Mouse (Mus musculus) activated CD4-positive, CD25-positive, alpha-beta regulatory T cell, adult 4 months (primary cell): ENCODE data around the gene Rab6b. TPM values are rescaled to one million over a fixed set of nuclear protein-coding genes. Genes with fewer than 3 reads are reported as not detected.
"Not testable (repeated sequence)": the region's sequence is repeated elsewhere in the genome, so short reads cannot be mapped to it uniquely, and the experiment has no call there.

Source experiments
- ATAC-seq: one replicate; pipeline ENCODE4 v1.8.0; 2017
- polyA plus RNA-seq, 2 experiments: library from polyadenylated mRNA; unstranded; fragments of 100-300 nt; shearing (Covaris generic); gene quantifications; one replicate each; pipeline ENCODE4 v1.2.1; 2017

The Rab6b gene
- polyA plus RNA-seq: 1 to 10 TPM in 1 of 2 experiments, under 1 TPM in 1; 0.09 to 4.9 TPM

DNA sequence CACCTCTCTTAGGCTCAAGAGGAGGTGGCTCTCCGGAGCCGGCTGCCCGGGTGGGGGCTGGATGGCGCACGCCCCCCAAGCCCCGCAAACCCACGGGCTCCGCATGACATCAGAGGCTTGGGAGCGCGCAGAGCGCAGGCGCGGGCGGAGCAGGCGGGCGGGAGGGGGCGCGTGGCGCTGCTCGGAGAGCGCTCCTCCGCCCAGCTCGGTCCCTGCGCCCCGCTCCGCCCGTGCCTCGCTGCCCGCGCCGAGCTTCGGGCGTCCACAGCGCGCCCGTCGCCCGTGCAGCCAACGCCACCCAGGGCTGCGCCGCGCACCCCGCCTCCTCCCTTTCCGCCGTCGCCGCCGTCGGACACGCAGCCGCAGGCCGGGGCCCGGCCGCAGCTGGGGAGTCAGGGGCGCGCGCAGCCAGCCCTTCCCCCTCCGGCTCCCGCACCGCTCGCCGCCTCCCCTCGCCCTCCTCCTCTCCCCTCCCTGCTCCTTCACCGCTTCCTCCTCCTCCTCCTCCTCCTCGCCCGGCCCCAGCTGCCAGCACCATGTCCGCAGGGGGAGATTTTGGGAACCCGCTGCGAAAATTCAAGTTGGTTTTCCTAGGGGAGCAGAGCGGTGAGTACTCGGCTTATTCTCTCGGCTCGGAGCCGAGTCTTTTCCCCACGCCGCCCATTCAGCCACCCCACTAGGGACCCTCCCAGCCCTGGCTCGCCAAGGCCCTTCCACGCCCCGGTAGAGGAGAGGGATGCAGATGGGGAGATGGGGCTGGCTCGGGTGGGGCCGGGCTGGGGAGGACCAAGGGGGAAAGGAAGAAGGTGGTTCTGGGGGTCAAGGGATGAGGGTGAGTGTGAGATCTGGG is at the start of gene Rab6b:
Rab6b (plus strand) TSS at position 167 of the 850 bp plus-strand sequence.
- ATAC-seq: no peak

DNA sequence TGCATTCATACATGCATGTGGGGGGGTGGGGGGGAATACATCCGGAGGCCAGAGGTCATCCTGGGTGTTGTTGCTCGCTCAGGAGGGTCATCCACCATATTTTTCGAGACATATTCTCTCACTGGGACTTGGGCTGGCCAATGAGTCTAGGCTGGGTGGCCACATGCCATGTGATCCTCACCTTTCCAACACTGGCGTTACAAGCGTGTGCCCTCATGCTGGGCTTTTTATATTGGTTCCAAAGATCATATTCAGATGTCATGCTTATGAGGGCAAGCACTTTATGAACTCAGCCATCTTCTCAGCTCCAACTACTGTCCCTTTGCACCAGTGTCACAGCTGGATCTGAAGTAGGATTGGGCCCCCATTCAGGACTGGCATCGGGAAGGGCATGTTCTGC is 48.0 kb upstream of the Rab6b start:
- no peak for ATAC-seq

DNA sequence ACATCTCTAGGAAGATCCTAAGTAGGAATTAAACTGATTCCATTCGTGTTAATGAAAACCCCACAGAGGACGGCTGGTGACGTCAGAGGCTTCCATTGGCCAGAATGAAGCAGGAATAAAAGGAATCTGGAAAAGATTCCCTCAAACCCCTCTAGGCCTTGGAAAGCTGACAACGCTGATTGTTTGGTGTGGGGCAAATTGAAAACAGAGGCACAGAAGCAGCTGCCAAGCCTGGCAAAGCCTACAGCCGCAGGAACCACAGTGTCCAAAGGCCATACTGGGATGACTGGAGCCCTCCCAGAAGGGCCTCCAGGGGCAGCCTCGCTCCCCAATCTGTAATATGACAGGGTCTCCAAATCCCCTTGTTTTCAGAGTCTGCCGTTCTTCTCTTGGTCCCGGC is 44.7 kb upstream of the Rab6b start:
- no peak for ATAC-seq

DNA sequence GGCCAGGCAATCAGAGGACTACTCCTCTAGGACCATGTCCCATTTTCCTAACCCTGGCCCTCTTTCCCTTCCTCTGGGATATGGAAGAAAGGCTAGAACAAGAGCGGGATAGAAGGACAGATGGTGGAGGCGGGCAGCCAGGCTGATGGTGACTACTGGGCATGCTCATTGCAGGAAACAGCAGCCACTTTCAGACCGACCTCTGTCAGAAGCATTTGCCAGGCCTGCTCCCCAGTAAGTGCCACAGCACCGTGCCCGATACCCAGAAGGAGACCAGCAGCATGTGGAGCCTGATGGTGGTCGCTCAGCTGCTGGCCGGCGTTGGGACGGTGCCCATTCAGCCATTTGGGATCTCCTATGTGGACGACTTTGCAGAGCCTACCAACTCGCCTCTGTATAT is 43.9 kb upstream of the Rab6b start:
- ATAC-seq: no peak

DNA sequence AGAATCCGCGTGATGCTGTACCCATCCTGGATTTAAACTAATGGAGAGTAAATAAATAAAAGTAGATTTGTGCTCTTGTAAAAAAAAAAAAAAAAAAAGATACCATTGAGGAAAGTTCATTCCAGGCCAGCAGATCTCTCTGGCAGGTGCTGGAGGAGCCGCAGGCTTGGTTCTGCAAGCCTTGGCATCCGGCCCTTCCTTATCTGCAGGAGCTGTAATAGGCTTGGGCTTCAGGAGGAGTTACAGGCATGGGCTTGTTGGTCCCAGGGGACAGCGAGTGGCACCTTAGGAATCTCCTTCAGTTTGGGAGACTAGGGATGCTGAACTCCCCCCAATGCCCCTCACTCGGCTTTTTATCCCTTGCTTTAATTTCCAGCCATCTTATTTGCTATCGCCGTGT is 42.8 kb upstream of the Rab6b start:
- ATAC-seq: no peak

DNA sequence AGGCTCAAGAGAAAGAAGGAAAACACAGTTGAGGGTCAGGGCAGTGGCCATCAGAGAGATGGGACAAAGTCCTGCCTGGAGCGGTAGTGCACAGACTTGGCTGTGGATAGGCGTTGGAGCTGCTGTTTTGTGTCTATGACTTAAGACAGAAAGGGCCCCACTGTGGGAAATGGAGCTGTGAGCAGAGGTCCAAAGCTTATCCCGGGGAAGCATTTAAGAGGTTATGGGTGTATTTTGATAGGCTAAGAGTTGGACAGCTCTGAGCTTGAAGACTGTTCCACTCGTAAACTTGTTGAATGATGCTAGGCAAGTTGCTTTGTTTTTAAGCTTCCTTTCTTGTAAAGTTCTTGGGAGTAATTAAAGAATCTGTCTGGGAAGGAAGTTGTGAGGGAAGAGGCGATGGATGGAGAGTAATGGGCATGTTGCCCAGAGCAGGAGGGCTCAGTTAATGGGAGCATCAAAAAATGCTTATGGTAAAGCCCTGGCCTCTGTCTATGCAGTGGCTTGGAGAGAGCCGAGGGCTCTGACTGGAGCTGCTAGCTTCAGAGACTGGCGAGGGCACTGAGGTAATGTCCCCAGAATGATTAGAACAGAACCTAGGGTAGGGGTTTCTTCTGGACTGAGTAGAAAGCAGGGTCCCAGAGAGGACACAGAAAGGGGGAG is 39.9 kb upstream of the Rab6b start:
- no peak for ATAC-seq

DNA sequence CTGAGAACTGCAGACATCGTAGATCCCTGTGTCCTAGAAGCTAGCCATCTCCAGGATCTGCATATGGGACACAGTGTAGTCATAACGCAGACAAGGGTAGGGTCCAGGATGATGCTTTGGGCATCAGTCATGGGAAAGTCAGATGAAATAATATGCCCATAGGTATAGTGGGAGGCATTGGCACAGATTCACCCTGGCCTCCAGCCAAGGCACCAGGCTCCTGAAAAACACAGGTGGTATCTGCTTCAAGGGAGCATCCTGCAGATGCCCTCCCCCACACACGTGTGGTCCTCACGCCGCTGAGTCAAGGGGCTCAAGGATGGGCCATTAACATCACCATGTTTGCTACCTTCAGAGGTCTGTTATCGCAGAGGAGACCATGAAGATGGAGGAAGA is 39.4 kb upstream of the Rab6b start:
- ATAC-seq: no peak

DNA sequence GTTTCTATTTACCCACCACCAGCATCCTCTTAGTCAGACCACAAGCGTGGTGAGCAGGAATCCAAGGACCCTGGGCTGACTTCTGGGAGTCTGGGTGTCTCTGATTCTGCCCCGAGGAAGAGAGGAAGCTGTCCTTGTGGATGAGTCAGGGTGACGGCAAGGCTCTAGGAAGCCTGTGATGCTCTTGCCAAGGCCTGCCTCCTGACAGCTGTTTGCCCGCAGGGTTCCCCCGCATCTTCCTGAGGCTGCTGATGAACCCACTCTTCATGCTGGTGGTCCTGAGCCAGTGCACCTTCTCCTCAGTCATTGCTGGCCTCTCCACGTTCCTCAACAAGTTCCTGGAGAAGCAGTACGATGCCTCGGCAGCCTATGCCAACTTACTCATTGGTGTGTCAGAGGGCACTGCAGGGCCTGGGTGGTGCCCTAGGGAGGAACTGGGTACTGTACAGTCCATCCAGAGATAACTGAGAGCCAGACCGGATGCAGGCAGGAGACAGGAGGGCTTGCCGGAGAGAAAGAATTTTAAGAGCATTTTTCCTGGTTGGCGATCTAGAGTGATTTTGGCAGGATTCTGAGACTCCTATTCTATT is 38.6 kb upstream of the Rab6b start:
- ATAC-seq: no peak

DNA sequence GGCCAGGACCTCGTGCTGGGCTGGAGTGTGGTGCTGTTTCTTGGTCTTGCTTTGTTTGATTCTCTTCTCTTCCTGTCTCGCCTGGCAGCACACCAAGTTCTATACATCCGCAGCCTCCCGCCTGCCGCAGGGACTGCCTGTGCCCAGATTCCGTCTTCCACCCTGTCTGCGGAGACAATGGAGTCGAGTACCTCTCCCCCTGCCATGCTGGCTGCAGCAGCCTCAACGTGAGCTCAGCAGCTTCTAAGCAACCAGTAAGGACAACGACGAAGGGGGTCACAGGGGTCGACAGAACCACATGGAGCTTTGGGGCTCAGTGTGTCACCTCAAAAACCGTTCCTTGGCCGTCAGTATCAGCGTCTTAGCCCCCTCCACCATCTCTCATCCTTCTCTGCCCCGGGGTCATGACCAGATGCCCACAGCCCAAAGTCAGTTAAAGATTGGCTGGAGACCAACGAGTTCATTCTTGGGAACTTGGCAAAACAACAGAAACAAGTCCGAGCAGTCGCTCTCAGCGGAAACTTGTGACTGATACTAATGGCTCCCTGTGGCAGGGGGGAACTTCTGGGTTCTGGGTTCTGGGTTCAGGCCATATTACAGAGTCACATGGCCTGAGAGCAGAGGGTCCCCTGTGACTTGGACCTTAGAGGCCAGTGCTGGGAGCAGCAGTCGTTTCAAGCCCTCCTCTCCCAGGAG is 34.6 kb upstream of the Rab6b start:
- no peak for ATAC-seq

DNA sequence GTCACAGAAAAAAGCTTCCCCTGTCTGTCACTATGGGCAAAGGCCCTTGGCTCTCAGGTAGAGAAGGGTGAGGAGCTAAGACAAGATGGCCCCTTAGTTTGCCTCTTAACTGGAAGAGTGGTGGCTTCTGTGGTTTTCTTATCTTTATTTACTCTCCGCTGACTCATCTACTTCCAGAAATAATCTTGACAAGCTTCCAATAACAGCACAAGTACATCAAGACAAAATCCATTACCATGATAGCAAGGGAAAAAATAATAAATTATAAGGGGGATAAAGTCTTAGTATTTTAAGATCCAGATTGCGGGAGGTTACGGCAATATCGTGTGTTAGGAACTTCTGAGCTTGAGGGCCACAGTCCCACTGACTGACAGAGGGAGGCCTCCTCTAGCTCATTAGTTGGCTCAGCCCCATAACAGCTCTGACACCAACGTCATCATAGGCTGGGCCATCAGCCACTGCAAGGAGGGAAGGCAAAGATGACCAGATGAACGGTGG is 33.3 kb upstream of the Rab6b start:
- ATAC-seq: no peak

DNA sequence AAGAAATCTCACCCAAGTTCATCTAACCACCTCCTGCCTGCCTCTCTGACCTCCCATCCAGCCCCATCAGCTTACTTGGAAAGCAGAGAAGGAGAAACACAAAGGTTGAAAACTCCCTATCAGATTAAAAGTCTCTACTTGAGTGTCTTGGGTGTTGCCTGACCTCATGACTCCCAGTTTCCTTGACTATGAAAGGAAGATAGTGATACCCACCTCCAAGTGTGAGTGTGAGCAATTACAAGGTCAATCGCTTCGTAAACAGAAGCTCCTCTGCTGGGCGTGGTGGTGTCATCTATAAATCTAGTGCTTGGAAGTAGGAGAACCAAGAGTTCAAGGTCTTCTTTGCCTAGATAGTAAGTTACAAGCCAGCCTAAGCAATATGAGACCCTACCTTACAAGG is 31.4 kb upstream of the Rab6b start:
- no peak for ATAC-seq

DNA sequence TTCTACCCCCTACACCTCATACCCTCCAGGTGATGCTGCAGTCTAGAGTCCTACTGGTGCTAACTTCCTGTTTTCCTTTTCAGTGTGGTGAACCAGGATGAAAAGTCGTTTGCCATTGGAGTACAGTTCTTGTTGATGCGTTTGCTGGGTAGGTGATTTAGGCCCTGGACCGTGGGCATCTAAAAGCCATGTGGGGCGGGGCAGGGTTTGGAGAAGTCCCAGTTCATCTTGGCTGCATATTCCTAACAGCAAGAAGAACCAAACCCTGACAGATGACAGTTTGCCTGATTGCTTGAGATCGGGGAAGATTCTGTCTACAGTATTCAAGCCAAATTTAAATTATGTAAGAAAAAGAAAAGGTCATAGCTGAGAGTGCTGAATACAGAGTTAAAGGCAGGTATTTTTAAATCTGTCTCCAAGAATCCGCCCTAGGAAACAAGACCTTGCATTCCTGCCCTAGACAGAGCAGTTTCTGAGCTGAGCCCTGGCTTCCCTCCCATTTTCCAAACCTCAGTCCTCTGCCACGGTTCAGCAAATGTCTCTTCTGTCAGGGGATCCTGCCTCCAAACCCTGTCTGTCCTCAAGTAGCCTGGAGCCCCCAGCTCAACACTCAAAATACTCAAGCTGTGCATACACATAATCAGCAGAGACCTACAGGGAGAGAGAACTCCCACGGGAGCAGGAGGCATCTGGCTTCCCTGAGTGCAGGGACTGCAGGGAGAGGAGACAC is 29.2 kb upstream of the Rab6b start:
- ATAC-seq: no peak

DNA sequence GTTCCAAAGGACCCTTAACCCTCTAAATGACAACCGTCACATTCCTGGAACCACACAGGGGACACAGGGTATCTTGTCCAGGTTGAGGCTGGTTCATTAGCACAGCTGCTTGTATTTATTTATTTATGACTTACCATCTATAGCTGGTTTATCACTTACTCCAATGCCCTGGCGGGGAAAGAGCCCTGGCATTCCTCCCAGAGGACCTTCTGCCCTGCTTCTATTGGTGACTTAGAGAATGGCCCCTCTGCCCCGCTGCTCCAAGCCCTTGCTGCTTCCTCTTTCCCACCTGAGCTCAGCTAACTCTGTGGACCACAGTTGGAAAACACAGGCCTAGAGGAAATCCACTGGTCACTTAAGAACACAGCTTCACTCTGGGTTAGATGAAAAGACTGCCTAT is 28.2 kb upstream of the Rab6b start:
- no peak for ATAC-seq

DNA sequence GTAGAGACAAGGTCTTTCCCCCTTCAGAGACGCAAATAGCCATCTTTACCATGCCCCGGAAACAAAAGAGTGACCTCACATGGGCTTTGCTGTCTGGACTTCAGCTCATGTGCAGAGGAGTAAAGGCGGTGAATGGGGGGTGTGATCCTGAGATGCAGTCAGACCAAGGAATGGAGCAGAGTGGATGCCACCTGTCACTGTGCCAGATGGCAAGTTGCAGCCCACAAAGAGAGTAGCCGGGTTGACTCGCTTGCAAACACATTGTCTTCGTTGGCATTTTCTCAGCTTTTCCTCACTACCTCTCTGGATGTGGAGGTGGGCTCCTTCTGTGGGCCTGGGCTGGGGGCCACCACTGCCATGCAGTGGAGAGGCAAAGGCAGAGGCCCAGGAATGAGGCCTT is 24.9 kb upstream of the Rab6b start:
- no peak for ATAC-seq

DNA sequence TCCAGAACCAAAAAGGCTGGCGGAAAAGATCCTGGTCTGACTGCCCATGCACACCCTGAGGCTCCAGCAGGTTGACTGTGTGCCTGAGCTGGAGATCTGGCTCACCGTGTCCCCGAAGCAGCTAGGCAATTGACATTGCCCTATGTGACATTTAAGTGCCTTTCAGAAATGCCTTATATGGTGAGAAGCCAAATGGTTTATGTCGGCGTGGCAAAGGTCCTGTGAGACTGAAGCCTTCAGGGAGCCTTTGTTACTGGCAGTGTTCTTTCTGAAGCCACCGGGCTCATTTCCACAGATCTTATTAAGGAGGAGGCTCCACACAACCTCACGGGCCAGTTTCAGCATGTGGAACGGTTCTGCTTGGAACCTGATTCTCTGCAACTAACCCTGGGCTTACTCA is 24.3 kb upstream of the Rab6b start:
- ATAC-seq: no peak

DNA sequence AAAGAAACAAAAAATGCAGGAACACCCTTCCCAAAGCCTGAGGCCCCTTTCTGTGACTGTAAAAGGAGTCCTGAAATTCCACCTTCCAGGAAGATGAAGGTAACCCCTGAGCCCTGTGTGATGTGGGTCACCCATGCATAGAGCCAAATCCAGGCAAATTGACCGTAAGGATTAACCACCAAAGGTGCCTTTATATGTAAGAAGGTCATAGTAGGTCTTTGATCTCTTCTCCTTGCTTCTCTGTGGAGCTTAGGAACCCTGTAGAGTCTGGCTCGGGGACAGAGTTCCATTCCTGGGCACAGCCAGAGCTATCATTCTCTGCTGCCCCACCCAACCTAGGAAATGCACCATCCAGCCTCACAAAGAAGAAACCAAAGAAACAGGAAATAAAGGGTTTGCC is 22.9 kb upstream of the Rab6b start:
- no peak for ATAC-seq

DNA sequence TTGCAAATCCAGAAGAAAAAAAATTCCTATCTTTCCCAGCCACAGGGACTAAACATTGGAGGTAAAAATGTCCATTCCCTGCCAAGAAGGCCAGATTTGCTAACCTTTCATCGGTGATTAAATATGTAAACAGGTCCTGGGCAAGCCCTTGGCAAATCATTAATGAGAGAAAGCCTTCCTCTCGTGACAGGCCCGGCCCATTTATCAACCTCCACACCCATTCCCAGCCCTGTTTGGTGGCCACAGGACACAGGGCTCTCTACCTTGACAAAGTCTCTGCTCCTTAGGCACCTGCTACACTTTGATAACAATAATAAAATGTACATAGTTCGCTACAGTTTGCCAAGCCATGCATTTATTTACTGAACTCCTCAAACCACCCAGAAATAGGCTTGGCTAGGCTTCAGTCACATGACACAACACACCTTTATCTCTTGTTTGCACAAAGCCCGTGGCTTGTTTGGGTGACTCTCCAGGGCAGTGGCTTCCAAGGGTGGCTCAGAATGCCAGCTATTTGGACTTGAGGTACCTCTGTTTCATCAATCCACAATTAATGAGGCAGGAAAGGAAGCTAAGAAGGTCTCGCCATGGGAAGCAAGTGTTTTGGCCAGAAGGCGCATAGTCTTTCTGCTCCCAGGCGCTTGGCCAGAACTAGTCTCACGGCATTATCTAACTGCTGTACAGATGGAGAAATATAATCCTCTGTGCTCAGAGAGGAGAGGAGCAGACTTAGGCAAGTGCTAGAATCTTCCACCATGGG is 21.3 kb upstream of the Rab6b start:
- no peak for ATAC-seq

DNA sequence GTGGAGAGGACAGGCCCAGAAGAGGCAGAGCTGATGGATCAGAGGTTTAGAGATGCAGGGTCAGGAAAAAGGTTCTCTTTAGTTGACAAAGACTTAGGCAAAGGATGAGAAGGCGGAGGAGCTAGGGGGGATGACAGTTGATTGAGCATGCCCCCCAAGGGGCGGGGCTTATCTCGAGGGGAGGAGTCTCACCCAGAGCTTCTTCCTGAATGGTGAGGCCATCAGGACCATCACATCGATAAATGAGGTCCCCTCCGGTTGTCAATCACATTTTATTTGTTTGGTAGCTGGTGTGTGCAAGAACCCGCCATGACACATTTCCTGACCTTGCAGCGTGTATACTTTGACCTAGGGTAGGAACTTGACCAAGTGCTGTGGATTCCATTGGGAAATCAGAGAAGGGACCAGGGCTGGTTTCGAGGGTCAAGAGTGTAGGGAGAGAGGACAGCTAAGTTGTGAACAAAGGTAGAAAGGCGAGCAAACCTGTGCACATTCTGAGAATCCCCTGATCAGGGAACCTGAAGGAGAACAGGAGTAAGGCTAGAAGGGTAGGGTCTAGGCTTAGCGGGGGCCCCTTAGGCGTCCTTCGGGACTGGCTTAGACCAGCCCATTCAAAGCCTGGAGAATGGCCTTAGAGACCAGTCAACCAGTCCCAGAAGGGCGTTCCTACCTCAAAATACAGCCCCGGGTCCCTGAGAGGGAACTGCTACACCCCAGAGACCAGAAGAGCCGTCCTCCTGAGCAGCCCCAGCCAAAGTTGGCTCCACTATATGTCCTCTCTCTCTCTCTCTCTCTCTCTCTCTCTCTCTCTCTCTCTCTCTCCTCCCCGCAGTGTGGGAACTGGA is 20.3 kb upstream of the Rab6b start:
- ATAC-seq: no peak

DNA sequence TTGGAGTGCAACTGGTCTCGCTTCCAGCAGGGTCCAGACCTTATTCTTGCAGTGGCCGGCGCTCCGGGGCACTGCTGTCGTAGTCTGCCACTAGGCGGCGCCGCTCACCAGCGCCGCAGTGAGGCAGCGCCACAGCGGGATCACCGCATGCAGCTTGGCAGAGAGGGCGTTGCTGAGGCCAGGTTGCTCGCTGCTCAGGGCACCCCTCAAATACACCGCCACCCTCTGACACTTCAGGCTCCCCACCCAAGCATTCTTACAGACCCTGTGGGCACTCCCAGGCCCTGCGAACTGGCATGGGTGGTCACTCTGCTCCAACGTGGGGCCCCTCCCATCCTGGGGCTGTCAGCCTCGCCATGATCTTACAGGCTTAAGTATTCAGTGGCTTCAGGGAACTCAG is 19.3 kb upstream of the Rab6b start:
- no peak for ATAC-seq

DNA sequence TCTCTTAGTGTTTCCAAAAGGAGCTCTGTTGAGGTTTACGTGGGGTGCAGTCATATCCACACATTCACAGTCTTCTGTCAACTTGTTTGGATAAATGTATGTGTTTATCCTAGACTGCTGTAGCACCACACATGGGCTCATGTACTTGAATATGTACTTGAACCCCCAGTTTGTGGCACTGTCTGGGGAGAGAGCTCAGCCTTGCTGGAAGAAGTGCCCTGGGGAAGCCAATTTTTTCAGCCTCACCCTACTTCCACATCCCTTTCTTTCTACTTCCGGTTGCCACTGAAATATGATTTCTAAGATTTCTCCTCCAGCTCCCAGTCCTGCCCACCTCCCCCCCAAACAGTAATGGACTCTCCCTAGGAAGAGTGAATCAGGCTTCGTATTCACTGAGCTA is 17.9 kb upstream of the Rab6b start:
- ATAC-seq: no peak

DNA sequence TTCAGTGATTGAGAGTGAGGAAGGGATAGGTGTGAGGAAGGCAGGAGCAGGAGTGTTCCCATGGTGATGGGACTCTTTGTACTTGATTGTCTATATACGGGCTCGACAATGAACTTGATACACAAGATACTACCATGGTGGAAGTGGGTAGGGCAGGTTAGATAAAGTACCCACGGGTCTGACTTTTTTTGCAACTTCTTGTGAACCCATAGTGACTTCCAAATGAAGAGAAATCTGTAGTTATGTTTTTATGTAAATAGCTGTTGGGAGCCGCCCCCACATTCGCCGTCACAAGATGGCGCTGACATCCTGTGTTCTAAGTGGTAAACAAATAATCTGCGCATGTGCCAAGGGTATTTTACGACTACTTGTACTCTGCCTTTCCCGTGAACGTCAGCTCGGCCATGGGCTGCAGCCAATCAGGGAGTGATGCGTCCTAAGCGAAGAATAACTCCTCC is 3.2 kb upstream of the Rab6b start:
- ATAC-seq: not testable (repeated sequence)
